Mouse (Mus musculus) heart, adult 2 months (tissue): ENCODE data around the gene Cfap298. TPM values are rescaled to one million over a fixed set of nuclear protein-coding genes. Genes with fewer than 3 reads are reported as not detected.

Experiments used
- DNase-seq, 2 experiments: peaks; one replicate each; pipeline ENCODE4 v3.0.0; 2021
- H3K27ac ChIP-seq: fragments of 200-600 bp; 2 replicates; pipeline ENCODE4 v1.8.1; 2022
- H3K27me3 ChIP-seq: fragments of 200-500 bp; 2 replicates; pipeline ENCODE4 v1.6.1; 2012; ENCODE audit warnings: mild to moderate bottlenecking, low read length, inconsistent platforms, mixed read lengths; ENCODE audit not compliant: control insufficient read depth, insufficient read depth
- H3K36me3 ChIP-seq: fragments of 200-500 bp; 2 replicates; pipeline ENCODE4 v1.6.1; 2012; ENCODE audit warnings: low read length, inconsistent platforms; ENCODE audit not compliant: control insufficient read depth, insufficient read depth
- H3K4me1 ChIP-seq: fragments of 200-500 bp; 2 replicates; pipeline ENCODE4 v1.6.1; 2011; ENCODE audit warnings: low read length; ENCODE audit not compliant: control insufficient read depth, insufficient read depth
- H3K4me3 ChIP-seq: fragments of 200-600 bp; 2 replicates; pipeline ENCODE4 v1.8.1; 2022
- H3K79me2 ChIP-seq: fragments of 200-500 bp; replicated peaks from 2 replicates; pipeline ENCODE4 v1.6.1; 2012; ENCODE audit warnings: mild to moderate bottlenecking, inconsistent platforms, low read length, moderate library complexity, mixed read lengths; ENCODE audit not compliant: control insufficient read depth, insufficient read depth
- H3K9ac ChIP-seq: fragments of 200-500 bp; 2 replicates; pipeline ENCODE4 v1.6.1; 2012; ENCODE audit warnings: low read depth, mild to moderate bottlenecking, control low read depth, inconsistent platforms, low read length, mixed read lengths
- CTCF ChIP-seq: fragments of 200-600 bp; IDR thresholded peaks from 2 replicates; pipeline ENCODE4 v1.8.1; 2022; ENCODE audit warnings: antibody characterized with exemption, mild to moderate bottlenecking, moderate library complexity
- EP300 ChIP-seq: fragments of 200-500 bp; IDR thresholded peaks from 2 replicates; pipeline ENCODE4 v1.6.1; 2011; ENCODE audit warnings: low read depth, low read length, control low read depth; ENCODE audit not compliant: insufficient read depth
- POLR2A ChIP-seq: fragments of 200-500 bp; IDR thresholded peaks from 2 replicates; pipeline ENCODE4 v1.6.1; 2011; ENCODE audit warnings: mild to moderate bottlenecking, low read depth, low read length, control low read depth; ENCODE audit not compliant: insufficient read depth
- WGBS: fragments of 180-500 bp; shearing (Covaris S2); methylation state at CpG from one replicate; pipeline ENCODE4 v1.1.7; 2018; 5-methylcytosine and 5-hydroxymethylcytosine counted together
- intact Hi-C: fragments of 180-260 bp; cut with DNase I; formaldehyde crosslinking; loops from one replicate; pipeline ENCODE4 v1.15.1; 2025
- polyA plus RNA-seq: library from polyadenylated mRNA; depleted of rRNA; stranded (reverse); fragments of >200 nt; gene quantifications from 2 replicates; pipeline ENCODE4 v1.2.3, GENCODE M21; 2012
- total RNA-seq, 2 experiments: library from RNA; stranded (reverse); gene quantifications; 2 replicates each; pipeline ENCODE4 v1.2.3; 2021

Gene Cfap298
- total and polyA plus RNA-seq, 3 experiments, result 8.2 to 27.5 (median 24.2) TPM

- H3K27ac ChIP-seq, result peak overlapping the region; percentile 52
- no peak overlapping the region for H3K9ac ChIP-seq
- TF ChIP-seq EP300 (peak; percentile 45; the same call in 1 of the 2 replicates), CTCF (no peak), POLR2A (0 out of 2 replicates have a peak, but pooled peaks have one; percentile 21)
- intact Hi-C loops, result loop anchor here (2.0 to 5.0 kb wide), 2 partner anchors 96 to 197 kb away; partner anchors contain the start of gene Mis18a
- no peaks in the 10 kb centered on the region for H3K36me3 ChIP-seq
- H3K27me3 ChIP-seq, result no peaks in the 10 kb centered on the region
- peaks cover 4% of the 10 kb centered on the region; the same call in 1 of the 2 replicates for H3K4me1 ChIP-seq
- 61% methylated on average over 13 of the region's 13 CpGs for WGBS
- DNase-seq, result peak; percentile 58 to 59
- no peaks in the 10 kb centered on the region for H3K79me2 ChIP-seq
- H3K4me3 ChIP-seq, result no peak overlapping the region
Measured at GRCm38 (mm10) chr16:90924606-90925370, 10.1 kb downstream of the Cfap298 start.

- DNase-seq, result peak; percentile 49 to 76
- Histone ChIP-seq H3K27me3 (no peaks in the 10 kb centered on the region), H3K27ac (no peak overlapping the region), H3K9ac (no peak overlapping the region), H3K36me3 (no peaks in the 10 kb centered on the region), H3K4me3 (no peak overlapping the region), H3K79me2 (no peaks in the 10 kb centered on the region), H3K4me1 (peaks cover 4% of the 10 kb centered on the region; the same call in 1 of the 2 replicates)
- intact Hi-C loops, result no loop called here
- WGBS, result 39% methylated on average over 10 of the region's 10 CpGs
- peak; percentile 84; the same call in 1 of the 2 replicates for TF ChIP-seq EP300
- no peak for TF ChIP-seq POLR2A
- TF ChIP-seq CTCF, result peak; percentile 52
Measured at GRCm38 (mm10) chr16:90921471-90922159, 13.3 kb downstream of the Cfap298 start.

- TF ChIP-seq CTCF (no peak), POLR2A (no peak), EP300 (no peak)
- Histone ChIP-seq H3K4me1 (peaks cover 4% of the 10 kb centered on the region; the same call in 1 of the 2 replicates), H3K36me3 (no peaks in the 10 kb centered on the region), H3K9ac (no peak overlapping the region), H3K27me3 (no peaks in the 10 kb centered on the region), H3K27ac (no peak overlapping the region), H3K4me3 (no peak overlapping the region), H3K79me2 (no peaks in the 10 kb centered on the region)
- intact Hi-C loops, result no loop called here
- WGBS, result 80% methylated on average over 8 of the region's 8 CpGs
- no peak for DNase-seq
Measured at GRCm38 (mm10) chr16:90917156-90917555, 17.8 kb downstream of the Cfap298 start.

GRCm38 (mm10) chr16:90916040-90916481, 18.9 kb downstream of the Cfap298 start:
- 13% methylated on average over 12 of the region's 12 CpGs for WGBS
- Histone ChIP-seq H3K4me3 (peak overlapping the region; percentile 23), H3K9ac (no peak overlapping the region), H3K27me3 (no peaks in the 10 kb centered on the region), H3K36me3 (no peaks in the 10 kb centered on the region), H3K79me2 (no peaks in the 10 kb centered on the region), H3K4me1 (peaks cover 12% of the 10 kb centered on the region), H3K27ac (peak overlapping the region; percentile 52)
- TF ChIP-seq EP300, result no peak
- no peak for TF ChIP-seq POLR2A
- no peak for TF ChIP-seq CTCF
- intact Hi-C loops, result no loop called here
- peak; percentile 52 to 55 for DNase-seq

GRCm38 (mm10) chr16:90911766-90912165, 23.1 kb downstream of the Cfap298 start:
- TF ChIP-seq EP300 (no peak), POLR2A (no peak), CTCF (no peak)
- Histone ChIP-seq H3K4me3 (no peak overlapping the region), H3K27me3 (no peaks in the 10 kb centered on the region), H3K9ac (no peak overlapping the region), H3K4me1 (peaks cover 12% of the 10 kb centered on the region), H3K27ac (no peak overlapping the region), H3K36me3 (no peaks in the 10 kb centered on the region), H3K79me2 (no peaks in the 10 kb centered on the region)
- no peak for DNase-seq
- 58% methylated on average over 13 of the region's 13 CpGs for WGBS
- intact Hi-C loops, result no loop called here

GRCm38 (mm10) chr16:90910855-90911533, 23.9 kb downstream of the Cfap298 start:
- 56% methylated on average over 17 of the region's 17 CpGs for WGBS
- Histone ChIP-seq H3K4me3 (no peak overlapping the region), H3K27me3 (no peaks in the 10 kb centered on the region), H3K79me2 (no peaks in the 10 kb centered on the region), H3K27ac (no peak overlapping the region; the same call in 1 of the 2 replicates), H3K36me3 (no peaks in the 10 kb centered on the region), H3K9ac (no peak overlapping the region), H3K4me1 (peaks cover 9% of the 10 kb centered on the region)
- TF ChIP-seq POLR2A (0 out of 2 replicates have a peak, but pooled peaks have one; percentile 22), CTCF (no peak), EP300 (no peak)
- intact Hi-C loops, result no loop called here
- DNase-seq, result peak; percentile 44 to 48
